Mouse (Mus musculus) embryo, embryonic 9.5 days (tissue): ENCODE data around the gene Olfr1324.
"Not testable (repeated sequence)": the region's sequence is repeated elsewhere in the genome, so short reads cannot be mapped to it uniquely, and the experiment has no call there.

Experiments used
- DNase-seq: peaks from one replicate; pipeline ENCODE4 v3.0.0-alpha.2; 2017; ENCODE audit errors: extremely low spot score

Gene Olfr1324

GRCm38 (mm10) chrX:50428398-50428797 is at the start of gene Olfr1324:
Olfr1324 (minus strand) TSS chrX:50428498.
- DNase-seq: no peak

- DNase-seq: not testable (repeated sequence)
These were observed 42.0 kb upstream of the Olfr1324 start for GRCm38 (mm10) chrX:50470341-50470740.

DNA sequence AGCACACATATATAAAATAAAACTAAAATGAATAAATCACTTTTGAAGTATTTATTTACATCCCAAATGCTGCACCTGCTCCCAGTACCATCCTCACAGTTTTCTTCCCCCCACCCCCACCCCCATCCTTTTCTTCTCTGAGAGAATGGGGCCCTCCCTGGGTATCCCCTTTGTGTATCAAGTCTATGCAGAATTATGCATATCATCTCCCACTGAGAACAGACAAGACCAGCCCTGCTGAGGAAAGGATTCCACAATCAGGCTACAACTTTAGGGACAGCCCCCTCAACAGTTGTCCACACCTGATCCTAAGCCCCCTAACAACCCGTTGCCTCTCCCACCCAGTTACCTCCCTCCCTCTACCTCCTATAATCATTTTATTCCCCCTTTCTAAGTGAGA is 27.8 kb upstream of the Olfr1324 start:
- DNase-seq: no peak

- DNase-seq: no peak
These were observed 15.1 kb upstream of the Olfr1324 start for GRCm38 (mm10) chrX:50443352-50443751.

DNA sequence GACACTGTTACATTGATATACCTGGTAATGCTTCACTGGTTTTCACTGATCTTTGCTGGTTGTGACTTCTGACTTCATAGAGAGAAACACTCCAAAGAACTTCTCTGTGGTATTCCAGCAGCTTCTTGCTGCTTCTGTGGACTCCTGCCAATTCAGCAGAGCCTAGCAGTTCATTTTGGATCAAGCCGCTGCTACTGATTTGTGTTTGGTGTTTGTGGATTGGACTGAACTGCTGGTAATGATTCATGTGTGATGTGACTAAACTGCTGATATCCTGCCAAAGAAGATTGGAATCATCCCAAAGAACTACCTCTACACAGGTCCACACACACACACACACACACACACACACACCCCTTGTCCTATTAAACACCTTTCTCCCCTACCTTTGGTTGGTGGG is 14.4 kb upstream of the Olfr1324 start:
- no peak for DNase-seq

DNA sequence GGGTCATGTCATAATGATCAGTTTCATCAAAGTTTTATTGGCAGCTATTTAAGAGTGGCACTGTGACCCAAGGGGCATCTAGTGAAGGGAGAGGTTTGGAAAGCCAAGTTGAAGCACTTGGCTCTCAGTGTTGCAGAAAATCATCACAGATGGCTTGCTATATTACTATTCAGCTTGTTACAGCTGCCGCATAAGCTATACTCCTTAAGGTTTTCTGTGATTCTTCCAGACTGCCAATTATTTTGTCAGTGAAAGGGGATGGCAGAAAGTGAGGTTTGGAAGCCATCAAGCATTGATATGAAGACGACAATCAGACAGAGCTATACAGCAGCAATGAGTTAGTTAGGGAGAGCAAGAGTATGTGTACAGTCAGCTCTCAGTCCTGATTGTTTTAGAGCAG is 4.2 kb upstream of the Olfr1324 start:
- no peak for DNase-seq

DNA sequence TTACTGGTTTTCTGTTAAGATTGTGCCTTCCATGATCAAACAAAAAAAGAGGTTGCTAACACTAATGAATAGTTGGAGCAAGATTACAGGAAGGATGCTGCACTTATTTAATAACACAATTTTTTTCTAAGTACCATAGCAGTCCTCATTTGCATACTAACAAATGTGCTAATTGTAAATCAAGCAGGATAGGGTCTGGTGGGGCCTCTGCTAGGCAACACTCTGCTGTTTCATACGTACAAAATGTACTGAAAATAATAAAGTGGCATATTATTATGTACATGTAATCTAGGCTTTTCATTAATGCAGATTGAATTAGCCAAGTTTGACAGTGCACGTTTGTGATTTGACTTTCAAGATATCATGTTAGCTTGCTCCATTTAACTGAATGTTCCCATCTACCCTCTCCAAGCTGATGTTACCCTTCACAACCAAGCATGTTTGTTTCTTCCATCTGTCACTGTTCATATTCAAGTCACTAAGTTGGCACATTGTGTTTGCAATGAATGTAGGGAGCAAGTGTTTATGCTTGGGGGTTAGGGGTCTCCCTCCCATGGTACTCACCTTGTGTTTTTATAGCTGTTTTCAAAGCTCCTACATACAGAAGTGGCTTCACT is 478 bp downstream of the Olfr1324 start:
- no peak for DNase-seq

- DNase-seq: no peak
These were observed 2.3 kb downstream of the Olfr1324 start for GRCm38 (mm10) chrX:50425899-50426436.

DNA sequence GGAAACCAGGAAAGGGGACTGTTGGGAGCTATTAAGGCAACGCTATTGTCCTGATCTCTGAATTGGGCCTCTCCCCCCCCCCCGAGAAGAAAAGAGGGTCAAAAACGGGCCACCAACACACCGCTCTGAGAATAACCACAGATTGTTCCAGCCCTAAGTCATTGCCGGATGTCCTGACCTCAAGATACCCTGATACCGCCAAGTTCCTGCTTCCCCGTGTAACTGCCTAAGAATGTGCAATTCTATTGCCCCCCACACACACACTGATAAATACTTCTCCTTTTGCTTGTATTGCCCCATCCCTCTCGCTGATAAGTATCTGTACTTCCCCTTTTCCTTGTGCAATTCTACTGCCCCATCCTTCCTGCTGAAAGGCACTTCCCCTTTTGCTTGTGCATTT is 17.9 kb downstream of the Olfr1324 start:
- not testable (repeated sequence) for DNase-seq

GRCm38 (mm10) chrX:50390616-50391015 is 37.7 kb downstream of the Olfr1324 start:
- DNase-seq: not testable (repeated sequence)

- DNase-seq: no peak
These were observed 53.3 kb downstream of the Olfr1324 start for GRCm38 (mm10) chrX:50374978-50375377.
